Mouse (Mus musculus) lung, postnatal 0 days (tissue): ENCODE results near the gene Il17rd. TPM values are rescaled to one million over a fixed set of nuclear protein-coding genes. Genes with fewer than 3 reads are reported as not detected.

Source experiments
- ATAC-seq: fragments of 200-750 bp; cut with Nextera tagmentation; 2 replicates; pipeline ENCODE4 v1.8.0; 2017; ENCODE audit warnings: moderate library complexity
- DNase-seq: peaks from one replicate; pipeline ENCODE4 v3.0.0-alpha.2; 2016; ENCODE audit warnings: low spot score
- H3K27ac ChIP-seq: fragments of 300-500 bp; sonication (generic); 2 replicates; pipeline ENCODE4 v1.5.1; 2014; ENCODE audit warnings: antibody characterized with exemption, mild to moderate bottlenecking, low read length, mixed read lengths
- H3K27me3 ChIP-seq: fragments of 300-500 bp; sonication (generic); replicated peaks from 2 replicates; pipeline ENCODE4 v1.6.1; 2014; ENCODE audit warnings: low read length, mixed read lengths; ENCODE audit not compliant: insufficient read depth
- H3K36me3 ChIP-seq: fragments of 300-500 bp; sonication (generic); 2 replicates; pipeline ENCODE4 v1.6.1; 2014; ENCODE audit warnings: low read length, mixed read lengths; ENCODE audit not compliant: insufficient read depth
- H3K4me1 ChIP-seq: fragments of 300-500 bp; sonication (generic); 2 replicates; pipeline ENCODE4 v1.6.1; 2014; ENCODE audit warnings: antibody characterized with exemption, low read depth, low read length, mixed read lengths; ENCODE audit not compliant: insufficient read depth
- H3K4me2 ChIP-seq: fragments of 300-500 bp; sonication (generic); replicated peaks from 2 replicates; pipeline ENCODE4 v1.6.1; 2014; ENCODE audit warnings: low read depth, mild to moderate bottlenecking, low read length, moderate library complexity, mixed read lengths
- H3K4me3 ChIP-seq: fragments of 300-500 bp; sonication (generic); 2 replicates; pipeline ENCODE4 v1.5.1; 2014; ENCODE audit warnings: low read depth, low read length
- H3K9ac ChIP-seq: fragments of 300-500 bp; sonication (generic); replicated peaks from 2 replicates; pipeline ENCODE4 v1.6.1; 2014; ENCODE audit warnings: low read depth, mild to moderate bottlenecking
- H3K9me3 ChIP-seq: fragments of 300-500 bp; sonication (generic); 2 replicates; pipeline ENCODE4 v1.6.1; 2016; ENCODE audit warnings: low read length, mixed read lengths
- CTCF ChIP-seq: IDR thresholded peaks from 2 replicates; pipeline ENCODE4 v1.5.1; 2016; ENCODE audit warnings: antibody characterized with exemption, mild to moderate bottlenecking
- EP300 ChIP-seq: IDR thresholded peaks from 2 replicates; pipeline ENCODE4 v1.6.1; 2016; ENCODE audit warnings: antibody characterized with exemption, mild to moderate bottlenecking, control low read depth
- WGBS: fragments of 180-500 bp; shearing (Covaris S2); extraction: QIAGEN DNeasy Blood & Tissue Kit; methylation state at CpG from one replicate; pipeline ENCODE4 v1.1.7; 2014; 5-methylcytosine and 5-hydroxymethylcytosine counted together
- polyA plus RNA-seq: library from polyadenylated mRNA; unstranded; fragments of >200 nt; fragmentation: Nextera tagmentation; extraction: Ambion mirVana; gene quantifications from 2 replicates; pipeline ENCODE4 v1.2.1, GENCODE M21; 2015

Il17rd gene
- polyA plus RNA-seq, 1 experiment from 2014 or later = 2.1 TPM

DNA sequence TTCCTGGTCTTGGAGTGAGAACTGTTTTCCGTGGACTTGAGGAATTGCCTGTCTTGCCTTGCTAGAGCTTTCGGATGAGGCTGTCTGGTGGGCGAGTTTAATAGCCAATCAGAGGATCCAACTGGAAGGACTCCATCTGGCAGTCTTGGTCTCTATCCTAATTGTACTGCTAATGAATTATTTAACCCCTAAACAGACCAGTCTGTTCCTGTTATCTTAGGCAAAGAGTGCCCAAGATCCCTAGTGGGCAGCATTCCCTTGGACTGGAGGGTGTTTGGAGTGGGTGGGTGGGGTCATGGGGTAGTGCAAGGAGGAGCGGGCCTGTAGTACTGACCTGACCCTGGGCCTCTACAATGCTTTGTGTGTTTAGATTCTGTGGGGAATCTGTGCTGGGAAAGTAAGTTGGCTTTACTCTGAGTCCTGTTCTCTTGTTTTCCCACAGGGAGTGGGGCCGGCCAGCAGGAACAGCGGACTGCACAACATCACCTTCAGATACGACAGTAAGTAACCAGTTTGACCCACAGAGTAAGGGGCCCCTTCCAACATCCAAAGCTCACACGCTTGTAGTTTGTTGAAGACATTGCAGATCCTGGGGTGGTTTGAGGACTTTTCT lies 37.3 kb downstream of the Il17rd start:
- no peak for TF ChIP-seq CTCF
- TF ChIP-seq EP300 = no peak
- H3K27me3 ChIP-seq = no peaks in the 10 kb centered on the region
- ATAC-seq (no peak), DNase-seq (no peak)
- 60% methylated on average over 8 of the region's 8 CpGs for WGBS
- no peaks in the 10 kb centered on the region for H3K9me3 ChIP-seq
- H3K27ac ChIP-seq = no peak overlapping the region
- H3K9ac ChIP-seq = no peak overlapping the region
- peaks cover 19% of the 10 kb centered on the region; the same call in 1 of the 2 replicates for H3K4me1 ChIP-seq
- H3K4me2 ChIP-seq = no peak overlapping the region
- no peaks in the 10 kb centered on the region for H3K36me3 ChIP-seq
- H3K4me3 ChIP-seq = no peak overlapping the region

DNA sequence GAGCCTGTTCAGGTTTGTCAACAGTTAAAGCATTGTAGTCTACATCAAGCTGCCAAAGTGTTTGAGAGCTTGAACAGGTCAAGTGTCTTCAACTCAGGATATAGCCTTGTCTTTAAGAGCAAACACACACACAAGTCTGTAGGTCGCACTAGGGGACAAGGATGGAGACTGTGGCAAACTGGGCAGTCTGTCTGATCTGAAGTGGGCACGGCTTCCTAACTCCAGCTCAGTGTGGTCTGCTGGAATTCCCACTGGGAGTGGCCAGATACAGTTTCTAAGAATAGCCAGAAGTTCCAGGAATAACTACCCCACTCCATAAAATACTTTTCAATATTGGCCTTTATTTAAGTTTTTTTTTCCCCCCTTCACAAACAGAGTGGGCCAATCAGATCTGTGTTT lies 37.8 kb downstream of the Il17rd start:
- H3K27me3 ChIP-seq = no peaks in the 10 kb centered on the region
- DNase-seq (no peak), ATAC-seq (no peak)
- H3K9me3 ChIP-seq = no peaks in the 10 kb centered on the region
- no peak overlapping the region for H3K9ac ChIP-seq
- H3K4me1 ChIP-seq = peaks cover 19% of the 10 kb centered on the region; the same call in 1 of the 2 replicates
- H3K4me2 ChIP-seq = no peak overlapping the region
- WGBS = 49% methylated on average over 2 of the region's 2 CpGs
- H3K36me3 ChIP-seq = no peaks in the 10 kb centered on the region
- H3K27ac ChIP-seq = no peak overlapping the region
- no peak overlapping the region for H3K4me3 ChIP-seq
- no peak for TF ChIP-seq EP300
- TF ChIP-seq CTCF = no peak

DNA sequence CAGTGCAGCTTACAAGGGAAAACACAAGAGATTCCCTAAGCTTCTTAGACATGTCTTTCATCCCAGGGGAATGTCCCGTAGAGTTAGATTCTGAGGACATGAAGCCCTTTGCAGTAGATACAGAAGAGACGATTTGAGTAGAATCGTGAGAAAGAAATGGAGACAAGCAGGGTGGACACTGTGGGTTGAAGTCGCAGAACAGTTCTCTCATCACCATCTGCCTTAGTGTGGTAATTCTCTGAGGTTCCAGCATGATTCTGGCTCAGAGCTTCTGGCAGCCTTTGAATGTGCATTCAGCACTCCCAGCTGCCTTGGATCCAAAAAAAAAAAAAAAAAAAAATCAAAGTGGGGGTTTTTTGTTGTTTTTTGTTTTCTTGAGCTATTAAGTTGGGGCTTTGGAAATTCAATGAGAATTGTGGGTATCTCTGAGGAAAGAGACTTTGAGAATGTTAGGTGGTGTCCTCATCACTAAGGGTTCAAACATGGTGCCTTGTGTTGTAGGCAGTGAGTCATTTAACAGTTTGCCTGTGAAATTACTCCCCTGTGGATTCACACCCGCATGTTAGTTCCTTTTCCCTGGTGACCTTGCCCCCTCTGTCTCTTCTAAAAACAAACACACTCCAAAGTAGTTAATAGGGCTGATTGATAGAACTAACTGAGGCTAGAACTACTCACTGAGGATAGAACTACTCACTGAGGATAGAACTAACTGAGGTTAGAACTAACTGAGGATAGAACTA lies 43.0 kb downstream of the Il17rd start:
- DNase-seq (no peak), ATAC-seq (no peak)
- no peak overlapping the region for H3K4me3 ChIP-seq
- WGBS = 67% methylated on average over 5 of the region's 5 CpGs
- H3K9ac ChIP-seq = no peak overlapping the region
- H3K27ac ChIP-seq = no peak overlapping the region
- TF ChIP-seq EP300 (no peak), CTCF (no peak)
- no peak overlapping the region for H3K4me2 ChIP-seq
- H3K4me1 ChIP-seq = no peaks in the 10 kb centered on the region
- H3K9me3 ChIP-seq = no peaks in the 10 kb centered on the region
- no peaks in the 10 kb centered on the region for H3K27me3 ChIP-seq
- H3K36me3 ChIP-seq = no peaks in the 10 kb centered on the region

DNA sequence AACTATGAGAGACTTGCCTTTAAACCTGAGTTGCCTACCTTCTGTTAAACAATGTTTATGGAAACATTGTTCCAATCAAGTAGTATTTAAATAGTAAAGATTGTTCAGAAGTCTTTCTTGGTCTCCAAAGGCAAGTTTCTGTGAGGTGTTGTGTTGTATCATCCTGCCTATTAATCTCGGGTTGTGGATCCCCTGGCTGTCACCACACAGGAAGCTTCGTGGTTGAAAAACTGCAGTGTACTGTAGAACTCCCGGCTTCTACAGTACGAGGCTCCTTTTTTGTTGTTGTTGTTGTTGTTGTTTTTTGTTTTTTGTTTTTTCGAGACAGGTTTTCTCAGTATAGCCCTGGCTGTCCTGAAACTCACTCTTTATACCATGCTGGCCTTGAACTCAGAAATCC lies 46.7 kb downstream of the Il17rd start:
- no peak for ATAC-seq
- 72% methylated on average over 5 of the region's 5 CpGs for WGBS

DNA sequence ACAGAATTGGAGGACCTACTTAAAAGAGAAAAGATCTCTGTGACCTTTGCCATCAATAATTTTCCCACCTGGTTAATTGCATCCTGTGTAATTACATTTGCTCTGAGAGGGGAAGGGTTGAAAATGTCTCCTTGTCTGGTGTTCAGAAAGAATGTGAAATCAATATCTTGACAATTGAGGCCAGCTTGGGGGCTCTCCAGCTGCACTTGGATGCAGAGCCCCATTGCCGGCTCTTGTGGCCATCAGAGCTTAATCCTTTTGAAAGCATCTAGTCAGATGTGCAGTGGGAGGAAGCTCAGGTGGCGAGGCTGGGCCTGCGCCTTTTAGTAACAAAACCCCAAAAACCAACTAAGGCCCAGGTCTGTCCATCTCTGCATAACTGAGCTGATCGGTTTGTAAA lies 47.3 kb downstream of the Il17rd start:
- no peak overlapping the region for H3K4me2 ChIP-seq
- WGBS = 82% methylated on average over 4 of the region's 4 CpGs
- no peak overlapping the region for H3K4me3 ChIP-seq
- TF ChIP-seq CTCF = no peak
- TF ChIP-seq EP300 = no peak
- no peaks in the 10 kb centered on the region for H3K27me3 ChIP-seq
- no peak overlapping the region for H3K27ac ChIP-seq
- DNase-seq (no peak), ATAC-seq (no peak)
- no peaks in the 10 kb centered on the region for H3K9me3 ChIP-seq
- H3K9ac ChIP-seq = no peak overlapping the region
- no peaks in the 10 kb centered on the region for H3K36me3 ChIP-seq
- H3K4me1 ChIP-seq = no peaks in the 10 kb centered on the region

More for the DNA sequence above, 46.7 kb downstream of the Il17rd start:
- H3K4me1 ChIP-seq = no peaks in the 10 kb centered on the region
- no peak overlapping the region for H3K9ac ChIP-seq
- no peak for DNase-seq
- no peaks in the 10 kb centered on the region for H3K27me3 ChIP-seq
- no peak overlapping the region for H3K4me3 ChIP-seq
- H3K36me3 ChIP-seq = no peaks in the 10 kb centered on the region
- H3K27ac ChIP-seq = no peak overlapping the region
- TF ChIP-seq EP300 (no peak), CTCF (no peak)
- H3K9me3 ChIP-seq = no peaks in the 10 kb centered on the region
- H3K4me2 ChIP-seq = no peak overlapping the region

DNA sequence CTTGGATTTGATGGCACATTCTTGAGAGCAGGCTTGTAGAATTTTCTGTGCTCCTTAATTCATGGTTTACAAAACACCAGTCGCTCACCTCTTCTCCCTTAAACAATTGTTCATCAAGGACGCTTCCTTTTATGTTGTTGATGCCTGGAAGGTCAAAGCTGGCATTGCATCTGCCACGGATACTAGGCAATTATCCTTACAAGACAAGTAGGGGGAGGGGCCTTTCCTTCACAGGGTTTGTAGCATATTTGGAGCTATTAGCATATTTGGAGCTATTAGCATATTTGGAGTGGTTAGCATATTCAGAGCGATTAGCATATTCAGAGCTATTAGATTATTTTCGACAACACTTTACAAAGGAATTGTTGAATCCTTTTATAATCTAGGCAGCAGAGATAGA lies 55.5 kb downstream of the Il17rd start:
- 71% methylated on average over 5 of the region's 5 CpGs for WGBS

More for the DNA sequence above, 55.5 kb downstream of the Il17rd start:
- H3K4me2 ChIP-seq = no peak overlapping the region
- no peaks in the 10 kb centered on the region for H3K36me3 ChIP-seq
- DNase-seq = no peak
- H3K27ac ChIP-seq = no peak overlapping the region
- ATAC-seq = no peak
- no peak overlapping the region for H3K4me3 ChIP-seq
- H3K4me1 ChIP-seq = no peaks in the 10 kb centered on the region
- H3K9ac ChIP-seq = no peak overlapping the region
- H3K9me3 ChIP-seq = no peaks in the 10 kb centered on the region
- no peaks in the 10 kb centered on the region for H3K27me3 ChIP-seq
- no peak for TF ChIP-seq EP300
- no peak for TF ChIP-seq CTCF
